Mouse (Mus musculus) embryonic fibroblast, embryonic 13.5 days (primary cell): Measurements from ENCODE around the gene Cav2.

Source experiments
- CTCF ChIP-seq: IDR thresholded peaks from 2 replicates; pipeline ENCODE4 v1.5.1; 2011; ENCODE audit warnings: mild to moderate bottlenecking, control low read depth, low read length, moderate library complexity, borderline replicate concordance; ENCODE audit not compliant: insufficient read depth
- POLR2A ChIP-seq: IDR thresholded peaks from 2 replicates; pipeline ENCODE4 v1.6.1; 2011; ENCODE audit warnings: low read depth, mild to moderate bottlenecking, control low read depth, low read length, moderate library complexity

- no peak for TF ChIP-seq POLR2A
- no peak for TF ChIP-seq CTCF
Observed at GRCm38 (mm10) chr6:17317944-17318343, 37.0 kb downstream of the Cav2 start.
